Mouse (Mus musculus): Measurements from ENCODE around the gene Shpk.

GRCm38 (mm10) chr11:73175612-73176011, 23.6 kb upstream of the Shpk start:
- no peak for TF ChIP-seq CTCF (IDR thresholded peaks at IDR 0.05; ENCODE audit: low read depth)
- no peak for TF ChIP-seq EP300 (IDR thresholded peaks at IDR 0.05; ENCODE audit: low read depth)

Data from liver, embryonic 14.5 days (tissue).